Mouse (Mus musculus) liver, embryonic 16.5 days (tissue): ENCODE measurements at regions not wholly inside any gene's neighbourhood (a gene's known extent, or its start where the extent isn't known, plus 50 kb on each side); places are given as distances from the start of the nearest gene placed in this dataset.
"Not testable (repeated sequence)": the region's sequence is repeated elsewhere in the genome, so short reads cannot be mapped to it uniquely, and the experiment has no call there.

Source experiments
- ATAC-seq: fragments of 200-750 bp; cut with Nextera tagmentation; 2 replicates; pipeline ENCODE4 v1.8.0; 2017; ENCODE audit warnings: low read depth, mild to moderate bottlenecking, moderate number of reproducible peaks, moderate library complexity
- H3K27ac ChIP-seq: fragments of 300-500 bp; sonication (generic); 2 replicates; pipeline ENCODE4 v1.5.1; 2014; ENCODE audit warnings: mild to moderate bottlenecking, low read length
- H3K27me3 ChIP-seq: fragments of 300-500 bp; sonication (generic); 2 replicates; pipeline ENCODE4 v1.6.1; 2014; ENCODE audit warnings: low read depth, low read length, mixed read lengths; ENCODE audit not compliant: control insufficient read depth, insufficient read depth
- H3K36me3 ChIP-seq: fragments of 300-500 bp; sonication (generic); 2 replicates; pipeline ENCODE4 v1.6.1; 2014; ENCODE audit warnings: mild to moderate bottlenecking; ENCODE audit not compliant: control insufficient read depth, insufficient read depth
- H3K4me1 ChIP-seq: fragments of 300-500 bp; sonication (generic); 2 replicates; pipeline ENCODE4 v1.6.1; 2014; ENCODE audit warnings: low read depth, low read length, mixed read lengths; ENCODE audit not compliant: control insufficient read depth
- H3K4me2 ChIP-seq: fragments of 300-500 bp; sonication (generic); 2 replicates; pipeline ENCODE4 v1.6.1; 2014; ENCODE audit warnings: low read depth, low read length, mixed read lengths
- H3K4me3 ChIP-seq: fragments of 300-500 bp; sonication (generic); 2 replicates; pipeline ENCODE4 v1.5.1; 2014; ENCODE audit warnings: low read depth, mild to moderate bottlenecking, low read length
- H3K9ac ChIP-seq: fragments of 300-500 bp; sonication (generic); 2 replicates; pipeline ENCODE4 v1.6.1; 2014; ENCODE audit warnings: low read depth, low read length
- H3K9me3 ChIP-seq: fragments of 300-500 bp; sonication (generic); replicated peaks from 2 replicates; pipeline ENCODE4 v1.6.1; 2016; ENCODE audit warnings: low read length; ENCODE audit not compliant: control insufficient read depth
- WGBS: fragments of 180-500 bp; shearing (Covaris S2); extraction: QIAGEN DNeasy Blood & Tissue Kit; methylation state at CpG from one replicate; pipeline ENCODE4 v1.1.7; 2014; ENCODE audit not compliant: insufficient replicate concordance; 5-methylcytosine and 5-hydroxymethylcytosine counted together

DNA sequence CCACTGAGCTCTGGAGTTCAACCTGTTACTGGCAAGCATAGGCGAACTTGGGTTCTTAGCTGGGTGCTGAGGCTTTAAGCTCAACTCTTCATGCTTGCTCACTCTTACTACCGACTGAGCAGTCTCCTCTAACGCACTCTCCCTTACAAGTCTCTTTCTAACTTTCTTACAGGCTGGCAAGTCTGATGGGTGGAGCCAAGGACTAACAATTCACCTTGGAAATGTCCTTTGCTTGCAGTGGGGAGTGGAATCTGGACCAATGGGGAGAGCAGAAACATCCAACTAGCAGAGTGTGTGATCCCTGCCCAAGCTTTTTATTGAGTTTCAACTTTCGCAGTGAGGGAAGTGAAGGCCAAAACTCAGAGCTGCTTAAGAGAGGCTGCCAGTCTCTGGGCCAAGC, 250.8 kb downstream of the Pten start:
- Histone ChIP-seq H3K4me2 (no peak overlapping the region), H3K27ac (no peak overlapping the region), H3K4me1 (no peaks in the 10 kb centered on the region), H3K9me3 (no peaks in the 10 kb centered on the region), H3K36me3 (no peaks in the 10 kb centered on the region), H3K27me3 (no peaks in the 10 kb centered on the region), H3K4me3 (no peak overlapping the region), H3K9ac (no peak overlapping the region)
- ATAC-seq, result no peak
- 63% methylated on average over 4 of the region's 4 CpGs for WGBS

GRCm38 (mm10) chr19:33008794-33009193, 251.5 kb downstream of the Pten start:
- ATAC-seq, result no peak
- Histone ChIP-seq H3K36me3 (no peaks in the 10 kb centered on the region), H3K9ac (no peak overlapping the region), H3K27me3 (no peaks in the 10 kb centered on the region), H3K4me3 (no peak overlapping the region), H3K4me1 (no peaks in the 10 kb centered on the region), H3K9me3 (no peaks in the 10 kb centered on the region), H3K4me2 (no peak overlapping the region), H3K27ac (no peak overlapping the region)
- 29% methylated on average over 1 of the region's 1 CpGs for WGBS

- Histone ChIP-seq H3K4me2 (no peak overlapping the region), H3K27ac (no peak overlapping the region), H3K36me3 (no peaks in the 10 kb centered on the region), H3K9ac (no peak overlapping the region), H3K4me3 (no peak overlapping the region), H3K27me3 (no peaks in the 10 kb centered on the region), H3K4me1 (no peaks in the 10 kb centered on the region), H3K9me3 (no peaks in the 10 kb centered on the region)
- 69% methylated on average over 11 of the region's 11 CpGs for WGBS
- ATAC-seq, result no peak
These were observed 253.7 kb downstream of the Pten start for GRCm38 (mm10) chr19:33010886-33011446.

DNA sequence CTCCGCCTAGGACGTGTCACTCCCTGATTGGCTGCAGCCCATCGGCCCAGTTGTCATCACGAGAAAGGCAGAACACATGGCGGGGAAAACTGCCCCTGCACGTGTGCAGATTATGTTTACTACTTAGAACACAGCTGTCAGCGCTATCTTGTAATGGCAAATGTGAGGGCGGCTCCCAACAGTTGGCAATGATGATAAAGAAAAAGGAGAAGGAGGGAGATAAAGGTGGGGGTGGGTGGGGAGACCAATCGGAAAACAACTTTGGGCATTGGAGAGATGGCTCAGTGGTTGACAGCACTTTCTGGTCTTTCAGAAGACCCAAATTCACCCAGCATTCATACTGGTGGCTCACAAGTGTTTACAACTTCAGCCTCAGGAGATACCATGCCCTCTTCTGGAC, 257.6 kb downstream of the Pten start:
- not testable (repeated sequence) for H3K9ac ChIP-seq, H3K27me3 ChIP-seq, ATAC-seq, H3K36me3 ChIP-seq, H3K9me3 ChIP-seq, H3K4me1 ChIP-seq, H3K27ac ChIP-seq, H3K4me3 ChIP-seq, H3K4me2 ChIP-seq
- WGBS, result 59% methylated on average over 9 of the region's 9 CpGs

- no peak overlapping the region for H3K9ac ChIP-seq
These were observed 263.9 kb downstream of the Pten start for GRCm38 (mm10) chr19:33021161-33021560.

DNA sequence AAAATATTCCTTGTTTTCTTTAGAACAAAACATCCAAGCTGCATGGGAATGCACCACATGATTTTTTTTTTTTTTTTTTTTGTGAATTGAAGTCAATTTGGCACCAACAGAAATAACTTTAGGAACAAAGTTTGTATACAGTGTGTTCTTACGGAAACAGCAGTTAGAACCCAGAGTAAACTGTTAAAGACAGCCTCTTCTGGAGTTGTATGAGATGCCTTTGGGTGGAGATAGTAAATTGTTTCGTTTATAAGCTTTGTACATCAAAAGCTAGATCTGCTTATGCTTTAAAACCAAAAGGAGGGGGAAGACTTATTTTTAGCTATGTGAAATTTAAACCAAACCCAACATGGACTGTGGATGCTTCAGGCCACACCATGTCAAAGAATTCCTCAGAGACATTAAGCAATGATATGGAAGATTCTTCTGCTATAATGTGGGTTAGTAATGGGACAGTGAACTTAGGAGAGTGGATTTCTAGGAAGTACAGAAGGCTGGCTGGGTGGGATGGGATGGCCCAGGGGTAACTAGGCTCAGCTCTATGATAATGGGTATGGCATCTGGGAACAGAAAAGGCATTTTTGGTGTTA, 265.6 kb downstream of the Pten start:
- no peak overlapping the region for H3K4me3 ChIP-seq
- WGBS, result 50% methylated on average over 2 of the region's 2 CpGs
- H3K9ac ChIP-seq, result no peak overlapping the region
- no peak overlapping the region for H3K27ac ChIP-seq
- no peaks in the 10 kb centered on the region for H3K36me3 ChIP-seq
- H3K4me1 ChIP-seq, result no peaks in the 10 kb centered on the region
- no peaks in the 10 kb centered on the region for H3K27me3 ChIP-seq
- ATAC-seq, result no peak
- no peak overlapping the region for H3K4me2 ChIP-seq
- H3K9me3 ChIP-seq, result no peaks in the 10 kb centered on the region

More at GRCm38 (mm10) chr19:33021161-33021560, 263.9 kb downstream of the Pten start:
- no peak overlapping the region for H3K4me2 ChIP-seq
- no peaks in the 10 kb centered on the region for H3K27me3 ChIP-seq
- no peaks in the 10 kb centered on the region for H3K4me1 ChIP-seq
- H3K36me3 ChIP-seq, result no peaks in the 10 kb centered on the region
- WGBS, result 66% methylated on average over 3 of the region's 3 CpGs
- H3K9me3 ChIP-seq, result no peaks in the 10 kb centered on the region
- H3K27ac ChIP-seq, result no peak overlapping the region
- H3K4me3 ChIP-seq, result no peak overlapping the region
- no peak for ATAC-seq

DNA sequence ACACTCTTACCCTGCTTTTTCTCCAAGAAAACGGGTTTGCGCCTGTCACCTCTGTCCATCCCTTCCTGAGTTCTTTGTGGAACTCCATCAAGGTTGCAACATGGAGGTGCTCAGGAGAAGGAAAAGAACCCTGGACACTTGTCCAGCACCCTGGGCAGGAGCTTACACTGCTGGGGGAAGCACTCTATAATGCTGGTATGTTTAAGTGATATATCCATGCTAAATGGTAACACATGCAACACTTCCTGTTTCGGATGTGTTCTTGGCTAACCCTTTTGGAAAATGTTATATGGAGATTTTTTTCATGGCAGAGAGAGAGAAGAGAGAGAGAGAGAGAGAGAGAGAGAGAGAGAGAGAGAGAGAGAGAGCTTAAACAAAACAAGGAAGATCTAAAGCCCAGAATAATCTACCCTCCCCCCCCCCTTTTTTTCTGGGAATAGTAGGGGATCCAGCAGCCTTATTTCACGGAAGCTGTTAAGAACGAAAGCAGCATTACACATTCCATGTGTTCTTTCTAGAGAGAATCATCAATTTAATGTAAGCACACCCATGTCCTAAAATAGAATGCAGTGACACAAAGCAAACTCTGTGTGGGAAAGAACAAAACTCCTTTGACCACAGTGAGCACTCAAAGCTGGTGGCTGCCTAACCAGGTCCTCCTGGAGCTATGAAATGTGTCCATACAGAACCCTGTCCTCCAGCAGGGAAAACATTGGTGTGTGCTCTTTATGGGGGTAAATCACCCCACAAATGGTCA, 272.6 kb downstream of the Pten start:
- H3K9ac ChIP-seq, result no peak overlapping the region
- no peak overlapping the region for H3K27ac ChIP-seq
- WGBS, result 70% methylated on average over 5 of the region's 5 CpGs
- H3K9me3 ChIP-seq, result no peaks in the 10 kb centered on the region
- H3K27me3 ChIP-seq, result no peaks in the 10 kb centered on the region
- no peak overlapping the region for H3K4me3 ChIP-seq
- H3K4me2 ChIP-seq, result no peak overlapping the region
- H3K4me1 ChIP-seq, result no peaks in the 10 kb centered on the region
- no peaks in the 10 kb centered on the region for H3K36me3 ChIP-seq
- ATAC-seq, result no peak

DNA sequence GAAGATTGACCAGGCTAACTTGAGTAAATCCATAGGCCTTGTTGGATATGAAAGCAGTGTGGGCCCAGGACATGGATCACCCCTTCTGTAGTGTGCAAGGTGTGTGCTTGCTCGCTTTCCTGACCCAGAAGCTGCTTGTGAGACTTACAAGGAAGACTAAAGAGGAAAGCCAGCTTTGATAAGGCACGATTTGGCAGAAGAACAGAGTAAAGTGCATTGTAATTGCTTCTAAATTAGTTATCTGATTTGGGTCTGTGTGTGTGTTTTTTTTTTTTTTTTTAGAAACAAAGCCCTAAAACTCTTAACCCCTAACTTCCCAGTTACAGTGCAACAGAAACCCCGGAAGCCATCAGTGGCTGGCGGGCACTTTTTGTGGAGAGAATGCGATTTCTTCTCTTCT, 283.2 kb downstream of the Pten start:
- no peak overlapping the region for H3K9ac ChIP-seq
- no peak overlapping the region for H3K27ac ChIP-seq
- no peaks in the 10 kb centered on the region for H3K27me3 ChIP-seq
- H3K4me2 ChIP-seq, result no peak overlapping the region
- no peaks in the 10 kb centered on the region for H3K36me3 ChIP-seq
- no peaks in the 10 kb centered on the region for H3K9me3 ChIP-seq
- WGBS, result 44% methylated on average over 5 of the region's 5 CpGs
- no peak overlapping the region for H3K4me3 ChIP-seq
- H3K4me1 ChIP-seq, result no peaks in the 10 kb centered on the region
- ATAC-seq, result no peak

DNA sequence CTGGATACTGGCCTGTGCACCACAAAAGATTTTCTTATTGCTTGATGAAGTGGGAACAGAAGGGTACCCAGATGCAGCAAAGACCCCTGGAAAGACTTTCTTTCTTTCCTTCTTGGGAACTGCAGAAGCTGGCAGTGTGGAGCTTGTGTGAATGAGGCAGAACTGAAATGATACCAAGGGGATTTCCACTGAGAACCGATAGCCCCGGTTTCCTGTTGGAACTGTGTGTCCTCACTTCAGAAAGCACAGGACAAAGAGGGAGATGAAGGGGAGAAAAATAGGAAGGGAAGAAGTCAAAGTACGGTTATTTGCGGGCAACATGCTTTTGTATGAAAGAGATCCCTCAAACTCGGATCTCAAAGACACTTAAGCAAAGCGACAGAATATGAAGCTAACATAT, 283.7 kb downstream of the Pten start:
- Histone ChIP-seq H3K4me2 (no peak overlapping the region), H3K9me3 (no peaks in the 10 kb centered on the region), H3K27me3 (no peaks in the 10 kb centered on the region), H3K27ac (no peak overlapping the region), H3K4me1 (no peaks in the 10 kb centered on the region), H3K9ac (no peak overlapping the region), H3K4me3 (no peak overlapping the region), H3K36me3 (no peaks in the 10 kb centered on the region)
- no peak for ATAC-seq
- 59% methylated on average over 6 of the region's 6 CpGs for WGBS
